Mouse (Mus musculus): ENCODE measurements around the gene Serpini2.

DNA sequence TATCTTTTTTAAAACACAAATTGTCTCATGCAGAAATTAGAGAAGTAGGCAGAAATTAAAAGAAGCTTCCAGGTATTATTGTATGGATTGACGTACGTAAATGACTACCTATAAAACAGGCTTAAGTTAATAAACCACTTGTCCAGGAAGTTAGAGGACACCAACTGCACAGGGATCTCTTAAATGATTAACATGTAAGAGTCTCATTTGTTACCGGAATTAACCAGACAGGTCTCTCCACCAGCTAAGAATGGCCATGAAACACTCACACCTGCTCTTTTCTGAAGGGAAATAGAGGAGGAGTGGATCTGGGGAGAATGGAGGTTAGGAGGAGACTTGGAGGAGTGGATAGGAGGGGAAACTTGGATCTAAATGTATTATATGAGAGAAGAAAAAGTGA lies 35.7 kb upstream of the Serpini2 start:
- no peak for TF ChIP-seq EP300 (optimal IDR thresholded peaks at IDR 0.05)
- TF ChIP-seq CTCF (IDR thresholded peaks at IDR 0.05; ENCODE audit: low read depth): no peak
